Mouse (Mus musculus) embryonic facial prominence, embryonic 10.5 days (tissue): ENCODE data around the gene Mutyh. TPM values are rescaled to one million over a fixed set of nuclear protein-coding genes. Genes with fewer than 3 reads are reported as not detected.
A peak's percentile ranks its signal among the peaks of the same experiment; 100 is the strongest.

ENCODE experiments used
- DNase-seq: peaks from one replicate; pipeline ENCODE4 v3.0.0-alpha.2; 2017; ENCODE audit warnings: low spot score
- H3K27ac ChIP-seq: fragments of 300-500 bp; sonication (generic); replicated peaks from 2 replicates; pipeline ENCODE4 v1.5.1; 2016; ENCODE audit warnings: mild to moderate bottlenecking
- H3K27me3 ChIP-seq: fragments of 300-500 bp; sonication (generic); replicated peaks from 2 replicates; pipeline ENCODE4 v1.6.1; 2016; ENCODE audit warnings: low read depth, mild to moderate bottlenecking; ENCODE audit not compliant: poor library complexity, severe bottlenecking
- H3K36me3 ChIP-seq: fragments of 300-500 bp; sonication (generic); replicated peaks from 2 replicates; pipeline ENCODE4 v1.6.1; 2016; ENCODE audit warnings: mild to moderate bottlenecking, moderate library complexity
- H3K4me1 ChIP-seq: fragments of 300-500 bp; sonication (generic); 2 replicates; pipeline ENCODE4 v1.6.1; 2016
- H3K4me3 ChIP-seq: fragments of 300-500 bp; sonication (generic); 2 replicates; pipeline ENCODE4 v1.5.1; 2016; ENCODE audit warnings: mild to moderate bottlenecking, moderate library complexity
- H3K9me3 ChIP-seq: fragments of 300-500 bp; sonication (generic); 2 replicates; pipeline ENCODE4 v1.6.1; 2016; ENCODE audit warnings: mild to moderate bottlenecking
- WGBS: fragments of 180-500 bp; shearing (Covaris S2); methylation state at CpG from one replicate; pipeline ENCODE4 v1.1.7; 2016; 5-methylcytosine and 5-hydroxymethylcytosine counted together
- polyA plus RNA-seq: library from polyadenylated mRNA; unstranded; fragments of >200 nt; fragmentation: Nextera tagmentation; extraction: Ambion mirVana; gene quantifications from 2 replicates; pipeline ENCODE4 v1.2.1, GENCODE M21; 2016

The Mutyh gene
- 27.4 and 32.6 TPM in 2 replicates for polyA plus RNA-seq

- WGBS = under 1% methylated on average over 58 of the region's 58 CpGs
Measured at GRCm38 (mm10) chr4:116807197-116808129, at the start of gene Mutyh, which contains the start of gene Toe1. TSS of gene Mutyh (plus strand) at chr4:116807723. TSS of gene Toe1 (minus strand) at chr4:116807640.

GRCm38 (mm10) chr4:116761914-116762313, 45.6 kb upstream of the Mutyh start:
- Histone ChIP-seq H3K9me3 (no peaks in the 10 kb centered on the region), H3K4me1 (no peaks in the 10 kb centered on the region), H3K36me3 (0 out of 2 replicates have a peak, but pooled peaks cover 4% of the 10 kb centered on the region), H3K4me3 (no peak overlapping the region), H3K27ac (no peak overlapping the region), H3K27me3 (no peaks in the 10 kb centered on the region)
- WGBS = 86% methylated on average over 2 of the region's 2 CpGs
- DNase-seq = no peak

More at GRCm38 (mm10) chr4:116807197-116808129, at the start of gene Mutyh, which contains the start of gene Toe1:
- Histone ChIP-seq H3K4me3 (peak within 1 kb of the TSS; percentile 90), H3K4me1 (peaks cover 15% of the 10 kb centered on the region), H3K36me3 (peaks cover 49% of the 10 kb centered on the region), H3K9me3 (no peaks in the 10 kb centered on the region), H3K27ac (peak within 1 kb of the TSS; percentile 97), H3K27me3 (no peaks in the 10 kb centered on the region)
- peak; percentile 99 for DNase-seq

GRCm38 (mm10) chr4:116764001-116764400, 43.5 kb upstream of the Mutyh start:
- no peaks in the 10 kb centered on the region for H3K27me3 ChIP-seq
- no peak overlapping the region for H3K27ac ChIP-seq
- DNase-seq = no peak
- no peaks in the 10 kb centered on the region for H3K4me1 ChIP-seq
- no peaks in the 10 kb centered on the region for H3K9me3 ChIP-seq
- H3K36me3 ChIP-seq = no peaks in the 10 kb centered on the region
- H3K4me3 ChIP-seq = no peak overlapping the region
- 89% methylated on average over 5 of the region's 5 CpGs for WGBS

- Histone ChIP-seq H3K27ac (no peak overlapping the region), H3K36me3 (no peaks in the 10 kb centered on the region), H3K9me3 (no peaks in the 10 kb centered on the region), H3K4me3 (no peak overlapping the region), H3K4me1 (no peaks in the 10 kb centered on the region), H3K27me3 (no peaks in the 10 kb centered on the region)
- 85% methylated on average over 5 of the region's 5 CpGs for WGBS
- no peak for DNase-seq
Measured at GRCm38 (mm10) chr4:116768510-116768909, 39.0 kb upstream of the Mutyh start.

- no peak overlapping the region for H3K27ac ChIP-seq
- no peaks in the 10 kb centered on the region for H3K27me3 ChIP-seq
- DNase-seq = no peak
- H3K9me3 ChIP-seq = no peaks in the 10 kb centered on the region
- H3K4me1 ChIP-seq = no peaks in the 10 kb centered on the region
- no peak overlapping the region for H3K4me3 ChIP-seq
- H3K36me3 ChIP-seq = no peaks in the 10 kb centered on the region
Measured at GRCm38 (mm10) chr4:116769060-116769459, 38.5 kb upstream of the Mutyh start.

- H3K9me3 ChIP-seq = no peaks in the 10 kb centered on the region
- no peak overlapping the region for H3K27ac ChIP-seq
- H3K4me1 ChIP-seq = peaks cover 2% of the 10 kb centered on the region; the same call in 1 of the 2 replicates
- DNase-seq = no peak
- no peak overlapping the region for H3K4me3 ChIP-seq
- no peaks in the 10 kb centered on the region for H3K36me3 ChIP-seq
- 91% methylated on average over 5 of the region's 5 CpGs for WGBS
- H3K27me3 ChIP-seq = no peaks in the 10 kb centered on the region
Measured at GRCm38 (mm10) chr4:116776391-116776790, 31.1 kb upstream of the Mutyh start.

- H3K27me3 ChIP-seq = no peaks in the 10 kb centered on the region
- H3K9me3 ChIP-seq = no peaks in the 10 kb centered on the region
- H3K4me1 ChIP-seq = peaks cover 6% of the 10 kb centered on the region
- H3K27ac ChIP-seq = no peak overlapping the region
- no peaks in the 10 kb centered on the region for H3K36me3 ChIP-seq
- no peak for DNase-seq
- 93% methylated on average over 3 of the region's 3 CpGs for WGBS
- H3K4me3 ChIP-seq = no peak overlapping the region
Measured at GRCm38 (mm10) chr4:116777079-116777478, 30.4 kb upstream of the Mutyh start.

GRCm38 (mm10) chr4:116780541-116780940, 27.0 kb upstream of the Mutyh start:
- H3K4me1 ChIP-seq = peaks cover 10% of the 10 kb centered on the region
- no peak overlapping the region for H3K27ac ChIP-seq
- H3K9me3 ChIP-seq = no peaks in the 10 kb centered on the region
- H3K36me3 ChIP-seq = no peaks in the 10 kb centered on the region
- 78% methylated on average over 2 of the region's 2 CpGs for WGBS
- H3K4me3 ChIP-seq = no peak overlapping the region
- DNase-seq = no peak
- no peaks in the 10 kb centered on the region for H3K27me3 ChIP-seq

GRCm38 (mm10) chr4:116781366-116781765, 26.2 kb upstream of the Mutyh start:
- no peak for DNase-seq
- H3K27ac ChIP-seq = no peak overlapping the region
- 46% methylated on average over 2 of the region's 2 CpGs for WGBS

GRCm38 (mm10) chr4:116782171-116782570, 25.4 kb upstream of the Mutyh start:
- Histone ChIP-seq H3K9me3 (0 out of 2 replicates have a peak, but pooled peaks cover 3% of the 10 kb centered on the region), H3K4me3 (no peak overlapping the region), H3K27ac (peak overlapping the region; percentile 37; the same call in 1 of the 2 replicates), H3K4me1 (peaks cover 10% of the 10 kb centered on the region), H3K36me3 (no peaks in the 10 kb centered on the region), H3K27me3 (no peaks in the 10 kb centered on the region)
- 7% methylated on average over 8 of the region's 8 CpGs for WGBS
- DNase-seq = peak; percentile 23

More at GRCm38 (mm10) chr4:116781366-116781765, 26.2 kb upstream of the Mutyh start:
- peaks cover 10% of the 10 kb centered on the region for H3K4me1 ChIP-seq
- no peaks in the 10 kb centered on the region for H3K9me3 ChIP-seq
- H3K4me3 ChIP-seq = no peak overlapping the region
- H3K36me3 ChIP-seq = no peaks in the 10 kb centered on the region
- no peaks in the 10 kb centered on the region for H3K27me3 ChIP-seq

GRCm38 (mm10) chr4:116786587-116786986, 20.9 kb upstream of the Mutyh start:
- 96% methylated on average over 1 of the region's 1 CpGs for WGBS
- Histone ChIP-seq H3K9me3 (0 out of 2 replicates have a peak, but pooled peaks cover 3% of the 10 kb centered on the region), H3K4me1 (peaks cover 14% of the 10 kb centered on the region), H3K36me3 (no peaks in the 10 kb centered on the region), H3K4me3 (no peak overlapping the region), H3K27me3 (no peaks in the 10 kb centered on the region), H3K27ac (no peak overlapping the region)
- no peak for DNase-seq

- Histone ChIP-seq H3K4me1 (peaks cover 8% of the 10 kb centered on the region; the same call in 1 of the 2 replicates), H3K36me3 (peaks cover 2% of the 10 kb centered on the region; the same call in 1 of the 2 replicates), H3K9me3 (0 out of 2 replicates have a peak, but pooled peaks cover 3% of the 10 kb centered on the region), H3K4me3 (no peak overlapping the region), H3K27me3 (no peaks in the 10 kb centered on the region), H3K27ac (no peak overlapping the region)
- no peak for DNase-seq
- WGBS = 44% methylated on average over 7 of the region's 7 CpGs
Measured at GRCm38 (mm10) chr4:116787985-116788760, 19.4 kb upstream of the Mutyh start.
